Mouse (Mus musculus): ENCODE data around the gene Zar1.
"Not testable (repeated sequence)": the region's sequence is repeated elsewhere in the genome, so short reads cannot be mapped to it uniquely, and the experiment has no call there.

Zar1 gene

DNA sequence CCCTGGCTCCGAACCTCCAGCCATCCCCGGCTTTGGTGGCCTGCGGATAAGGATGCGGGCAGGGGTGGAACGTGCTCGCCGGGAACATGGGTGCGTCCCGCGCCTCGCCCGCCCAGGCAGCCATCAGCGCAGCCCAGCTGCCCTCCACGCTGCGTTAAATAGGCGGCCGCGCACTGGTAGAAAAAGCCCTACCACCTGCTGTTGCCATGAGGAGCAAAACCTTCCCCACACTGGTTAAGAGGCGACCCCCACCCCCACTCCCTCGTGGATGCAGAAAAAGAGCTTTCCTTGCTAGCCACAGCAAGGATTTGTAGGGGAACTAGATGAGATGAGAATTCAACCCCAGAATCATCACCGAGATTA is at the start of gene Zar1:
Gene Zar1, minus strand, starts transcription at position 285 of the 363 bp plus-strand sequence.
- DNase-seq (ENCODE audit: low read depth, low spot score): not testable (repeated sequence)

GRCm38 (mm10) chr5:72630026-72630425 is 49.0 kb upstream of the Zar1 start:
- DNase-seq (ENCODE audit: low read depth, low spot score): no peak

DNA sequence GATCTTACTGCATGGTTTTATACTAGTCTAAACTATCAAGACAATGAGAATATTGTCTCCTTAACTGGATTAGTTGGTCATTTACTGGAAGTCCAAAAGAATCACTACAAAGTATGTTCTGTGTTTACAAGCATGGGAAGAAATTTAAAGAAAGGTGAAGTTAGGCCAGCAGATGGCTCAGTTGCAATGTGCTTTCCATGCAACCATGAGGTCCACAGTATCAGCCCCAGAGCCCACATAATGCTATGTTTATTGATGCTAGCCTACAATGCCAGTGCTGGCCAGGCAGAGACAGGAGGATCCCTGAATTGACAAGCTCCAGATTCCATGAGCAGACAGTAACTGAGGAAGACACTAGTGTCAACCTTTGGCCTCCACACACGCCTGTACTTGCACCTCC is 40.0 kb upstream of the Zar1 start:
- DNase-seq (ENCODE audit: low read depth, low spot score): no peak

DNA sequence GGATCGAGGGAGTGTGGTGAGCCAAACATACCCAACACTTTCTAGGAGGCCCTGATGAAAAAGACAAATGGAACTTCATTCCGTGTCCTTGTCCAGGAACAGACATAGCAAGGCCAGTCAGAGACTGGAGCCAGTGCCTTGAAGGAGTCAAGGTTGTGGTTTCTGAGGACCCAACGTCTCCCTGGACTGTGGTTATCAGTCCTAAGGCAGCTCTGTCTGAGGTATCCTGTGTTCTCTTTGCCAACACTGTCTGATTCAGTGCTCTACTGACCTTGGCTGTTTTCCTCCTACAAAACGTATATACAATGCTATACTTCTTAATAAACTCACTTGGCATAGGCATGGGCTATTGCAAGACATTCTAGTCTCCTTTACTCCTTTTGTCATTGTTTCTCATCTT is 36.4 kb upstream of the Zar1 start:
- no peak for DNase-seq (ENCODE audit: low read depth, low spot score)

DNA sequence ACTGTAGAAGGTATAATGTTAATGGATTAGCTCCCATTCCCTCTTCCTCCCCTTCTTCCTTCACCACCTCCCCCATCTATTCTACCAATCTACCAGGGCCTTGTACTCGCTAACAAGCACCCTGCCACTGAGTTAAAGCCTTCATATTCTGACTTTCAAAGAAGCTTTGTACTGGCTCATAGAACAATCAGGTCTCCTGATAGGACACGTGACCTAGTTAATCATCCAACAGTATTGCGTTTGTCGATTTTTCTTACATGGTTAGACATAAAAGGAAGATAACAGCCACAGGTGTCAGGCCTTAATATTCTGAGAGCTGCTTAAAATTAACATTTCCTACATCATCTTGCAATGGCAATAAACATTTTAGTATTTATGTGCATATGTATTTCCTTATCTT is 22.1 kb upstream of the Zar1 start:
- DNase-seq (ENCODE audit: low read depth, low spot score): no peak

GRCm38 (mm10) chr5:72601006-72601405 is 20.0 kb upstream of the Zar1 start:
- peak; percentile 89 for DNase-seq (ENCODE audit: low read depth, low spot score)

GRCm38 (mm10) chr5:72587192-72587681 is 6.2 kb upstream of the Zar1 start, which contains the start of gene Gm5868:
Gm5868 (minus strand) TSS chr5:72587551.
- DNase-seq (ENCODE audit: low read depth, low spot score): no peak

GRCm38 (mm10) chr5:72586667-72587191 is 5.7 kb upstream of the Zar1 start:
- not testable (repeated sequence) for DNase-seq (ENCODE audit: low read depth, low spot score)

DNA sequence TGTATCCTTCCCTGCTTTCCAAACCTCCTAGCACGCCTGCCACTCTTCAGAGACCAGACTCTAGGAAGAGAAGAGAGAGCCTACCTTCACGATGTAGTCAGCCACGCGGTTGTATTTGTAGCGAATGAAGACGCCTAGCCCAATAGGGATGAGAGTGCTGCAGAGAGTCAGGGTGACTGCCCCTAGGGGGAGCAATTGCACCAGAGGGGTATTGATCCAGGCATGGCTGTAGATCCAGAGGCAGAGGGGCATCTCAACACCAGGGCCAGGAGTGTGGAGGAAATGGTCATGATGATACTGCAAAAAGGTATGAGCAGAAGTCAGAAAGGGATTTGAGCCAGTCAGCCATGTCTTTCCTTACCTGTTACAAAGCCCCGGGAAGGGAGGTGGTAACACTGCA is 5.1 kb upstream of the Zar1 start:
- DNase-seq (ENCODE audit: low read depth, low spot score): peak; percentile 42

DNA sequence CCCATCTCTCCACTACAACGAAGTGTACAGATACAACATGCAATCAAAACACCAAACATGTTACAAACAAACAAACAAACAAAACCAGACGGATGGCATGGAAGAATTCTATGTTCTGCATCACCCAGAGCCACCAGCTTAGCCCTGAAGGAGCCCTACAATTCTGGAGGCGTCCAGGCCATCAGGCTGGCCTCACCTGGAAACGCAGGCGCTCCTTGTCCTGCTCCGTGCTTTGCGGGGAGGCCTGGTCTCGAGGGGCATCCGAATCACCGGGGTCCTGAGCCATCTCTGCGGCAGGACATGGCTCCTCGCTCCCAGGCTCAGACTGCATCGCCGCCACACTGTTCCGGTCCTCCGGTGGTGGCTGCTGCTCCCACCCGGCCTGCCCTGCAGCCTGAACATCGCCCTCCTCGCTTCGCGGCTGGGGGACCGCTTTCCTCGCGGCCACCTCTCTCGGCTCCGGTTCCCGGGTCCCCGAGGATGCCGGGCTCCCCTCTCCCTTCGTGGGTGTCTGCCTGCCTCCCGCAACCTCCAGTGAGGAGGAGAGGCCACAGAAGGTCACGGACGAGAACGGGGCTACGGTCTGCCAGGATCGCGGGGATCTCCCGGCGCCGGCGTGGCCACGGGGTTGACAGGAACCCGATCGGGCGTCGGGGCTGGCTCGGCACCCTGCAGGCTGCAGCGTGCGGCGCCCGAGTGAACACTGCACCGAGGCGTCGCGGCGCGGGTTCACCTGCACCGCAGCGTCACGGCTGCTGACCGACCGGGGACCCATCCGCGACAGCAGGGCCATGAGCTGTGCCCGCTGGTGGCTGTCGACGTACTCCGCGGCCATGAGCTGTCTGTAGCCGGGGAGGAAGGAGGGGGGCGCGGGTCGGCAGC is 725 bp downstream of the Zar1 start:
- not testable (repeated sequence) for DNase-seq (ENCODE audit: low read depth, low spot score)

DNA sequence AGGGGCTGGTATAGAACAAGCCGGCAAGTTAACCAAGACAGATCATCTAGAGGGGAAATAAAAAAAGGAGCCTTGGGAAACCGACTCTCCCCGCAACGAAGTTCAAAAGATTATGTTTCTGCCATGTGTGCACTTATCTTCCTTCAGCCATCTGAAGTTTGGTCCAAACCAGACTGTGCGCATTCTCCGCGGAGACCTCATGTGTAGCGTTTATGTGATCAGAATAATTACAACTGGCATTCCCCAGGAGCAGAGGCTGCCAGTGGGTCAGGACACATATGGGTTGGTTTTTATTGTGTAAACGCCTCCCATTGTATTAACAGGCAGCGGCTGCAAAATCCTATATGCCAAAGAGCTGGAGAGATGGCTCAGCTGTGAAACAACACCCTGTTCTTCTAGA is 1.5 kb downstream of the Zar1 start:
- not testable (repeated sequence) for DNase-seq (ENCODE audit: low read depth, low spot score)

- no peak for DNase-seq (ENCODE audit: low read depth, low spot score)
These were observed 15.4 kb downstream of the Zar1 start for GRCm38 (mm10) chr5:72565621-72566020.

- not testable (repeated sequence) for DNase-seq (ENCODE audit: low read depth, low spot score)
These were observed 17.9 kb downstream of the Zar1 start for GRCm38 (mm10) chr5:72563183-72563582.

GRCm38 (mm10) chr5:72560976-72561628 is 20.0 kb downstream of the Zar1 start:
- no peak for DNase-seq (ENCODE audit: low read depth, low spot score)

DNA sequence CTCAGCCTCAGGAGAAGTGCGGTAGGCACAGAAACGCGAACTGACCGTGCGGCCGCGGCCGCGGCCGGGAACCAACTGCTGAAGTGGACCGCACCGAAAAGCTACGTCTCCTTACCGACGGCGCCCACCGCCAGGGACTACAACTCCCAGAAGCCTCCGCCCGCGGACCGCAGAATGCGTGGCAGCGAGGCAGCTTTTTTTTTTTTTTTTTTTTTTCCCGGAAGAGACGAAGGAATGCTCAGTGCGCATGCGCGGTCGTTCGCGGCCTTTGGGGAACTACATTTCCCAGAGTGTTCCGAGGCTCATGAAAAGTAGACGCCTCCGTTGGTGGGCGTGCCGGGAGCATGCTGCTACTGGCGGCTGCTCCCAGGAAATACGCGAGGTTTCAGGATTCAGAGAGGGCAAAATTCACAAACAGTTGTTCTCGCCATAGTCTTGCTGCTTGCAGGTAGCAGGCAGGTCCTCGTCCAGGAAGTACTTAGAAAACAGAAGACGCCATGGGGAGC is 21.5 kb downstream of the Zar1 start, which contains the start of gene Nfxl1:
Gene Nfxl1, minus strand, starts transcription at position 141 of the 506 bp plus-strand sequence.
- DNase-seq (ENCODE audit: low read depth, low spot score): peak; percentile 99

- DNase-seq (ENCODE audit: low read depth, low spot score): peak; percentile 21
These were observed 22.1 kb downstream of the Zar1 start for GRCm38 (mm10) chr5:72558716-72559526.

DNA sequence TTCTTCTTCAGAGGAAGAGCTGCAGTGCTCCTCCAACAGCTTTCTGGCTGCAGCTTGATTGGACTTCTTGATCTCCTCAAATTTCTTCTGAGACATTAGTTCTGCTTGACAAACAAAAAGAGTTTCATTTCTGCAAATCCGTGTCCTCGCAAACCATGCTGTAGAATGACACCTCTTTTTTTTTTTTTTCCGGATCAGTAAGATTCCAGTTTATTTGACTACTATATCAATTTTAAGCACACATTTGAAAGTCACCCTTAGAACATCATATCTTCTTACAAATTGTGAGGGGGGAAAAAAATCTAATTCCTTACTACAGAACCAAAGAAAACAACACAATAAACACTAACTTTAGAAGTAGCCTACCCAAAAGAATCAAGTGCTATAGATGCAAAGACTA is 24.8 kb downstream of the Zar1 start:
- DNase-seq (ENCODE audit: low read depth, low spot score): no peak

DNA sequence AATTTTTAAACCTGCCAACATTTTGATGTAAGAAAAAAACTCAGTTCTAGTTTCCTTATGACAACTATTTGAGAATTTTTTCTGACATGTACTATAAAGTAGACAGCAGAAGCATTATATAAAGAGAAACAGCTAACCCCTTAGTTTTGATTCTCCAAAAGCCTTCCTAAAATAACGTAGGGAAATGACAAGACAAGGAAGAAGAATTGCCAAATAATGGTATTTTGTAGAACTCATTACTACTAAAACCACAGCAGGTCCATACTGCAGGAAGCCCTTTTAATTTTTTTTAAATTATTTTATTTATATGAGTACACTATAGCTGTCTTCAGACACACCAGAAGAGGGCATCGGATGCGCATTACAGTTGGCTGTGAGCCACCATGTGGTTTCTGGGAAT is 29.8 kb downstream of the Zar1 start:
- DNase-seq (ENCODE audit: low read depth, low spot score): no peak

DNA sequence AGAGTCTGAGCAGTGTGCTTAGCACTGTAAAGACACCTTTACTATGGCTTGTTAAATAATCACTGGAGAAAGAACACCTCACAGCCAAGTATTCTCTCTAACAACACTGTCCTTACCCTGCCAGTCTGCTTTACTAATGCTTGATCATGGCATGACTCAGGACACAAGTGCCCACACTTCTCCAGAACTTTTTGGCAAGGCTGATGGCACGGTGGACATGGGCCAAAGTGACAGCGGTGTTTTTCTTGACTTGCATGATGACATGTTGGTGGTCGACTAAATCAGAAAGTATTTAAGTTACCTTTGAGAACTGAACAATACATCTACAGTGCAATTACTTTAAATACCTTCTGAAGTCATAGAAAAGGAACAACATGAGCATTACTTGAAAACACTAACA is 52.2 kb downstream of the Zar1 start:
- DNase-seq (ENCODE audit: low read depth, low spot score): no peak
